Mouse (Mus musculus) neural tube, embryonic 15.5 days (tissue): Measurements from ENCODE around the gene Smg8. TPM values are rescaled to one million over a fixed set of nuclear protein-coding genes. Genes with fewer than 3 reads are reported as not detected.

Experiments
- ATAC-seq: fragments of 200-750 bp; cut with Nextera tagmentation; 2 replicates; pipeline ENCODE4 v1.8.0; 2017; ENCODE audit warnings: mild to moderate bottlenecking, moderate TSS enrichment, moderate library complexity; ENCODE audit not compliant: low FRiP score
- H3K27ac ChIP-seq: fragments of 300-500 bp; sonication (generic); replicated peaks from 2 replicates; pipeline ENCODE4 v1.5.1; 2015; ENCODE audit warnings: mild to moderate bottlenecking, inconsistent platforms
- H3K27me3 ChIP-seq: fragments of 300-500 bp; sonication (generic); replicated peaks from 2 replicates; pipeline ENCODE4 v1.6.1; 2015; ENCODE audit warnings: inconsistent platforms
- H3K36me3 ChIP-seq: fragments of 300-500 bp; sonication (generic); 2 replicates; pipeline ENCODE4 v1.6.1; 2015; ENCODE audit warnings: inconsistent platforms
- H3K4me1 ChIP-seq: fragments of 300-500 bp; sonication (generic); 2 replicates; pipeline ENCODE4 v1.6.1; 2015; ENCODE audit warnings: inconsistent platforms
- H3K4me2 ChIP-seq: fragments of 300-500 bp; sonication (generic); 2 replicates; pipeline ENCODE4 v1.6.1; 2015; ENCODE audit warnings: inconsistent platforms, mild to moderate bottlenecking, moderate library complexity
- H3K4me3 ChIP-seq: fragments of 300-500 bp; sonication (generic); replicated peaks from 2 replicates; pipeline ENCODE4 v1.5.1; 2015; ENCODE audit warnings: mild to moderate bottlenecking, inconsistent platforms
- H3K9ac ChIP-seq: fragments of 300-500 bp; sonication (generic); replicated peaks from 2 replicates; pipeline ENCODE4 v1.6.1; 2015; ENCODE audit warnings: mild to moderate bottlenecking, inconsistent platforms
- H3K9me3 ChIP-seq: fragments of 300-500 bp; sonication (generic); replicated peaks from 2 replicates; pipeline ENCODE4 v1.6.1; 2016; ENCODE audit warnings: inconsistent platforms
- WGBS: fragments of 180-500 bp; shearing (Covaris S2); methylation state at CpG from one replicate; pipeline ENCODE4 v1.1.7; 2015; ENCODE audit warnings: mixed read lengths; 5-methylcytosine and 5-hydroxymethylcytosine counted together
- microRNA counts: library from miRNA; unstranded; fragments of <30 nt; microRNA quantifications from one replicate; lab custom pipeline; 2016
- microRNA-seq: library from miRNA; unstranded; fragments of <30 nt; microRNA quantifications from one replicate; pipeline ENCODE4, GENCODE M21; 2017
- polyA plus RNA-seq: library from polyadenylated mRNA; unstranded; fragments of >200 nt; fragmentation: Nextera tagmentation; extraction: Ambion mirVana; gene quantifications from 2 replicates; pipeline ENCODE4 v1.2.1, GENCODE M21; 2015

Gene Smg8
- polyA plus RNA-seq, 1 experiment from 2014 or later, result 18.6 TPM

- WGBS, result 75% methylated on average over 4 of the region's 4 CpGs
- Histone ChIP-seq H3K4me1 (no peaks in the 10 kb centered on the region), H3K27ac (no peak overlapping the region), H3K27me3 (no peaks in the 10 kb centered on the region), H3K36me3 (peaks cover 75% of the 10 kb centered on the region), H3K4me2 (no peak overlapping the region), H3K9me3 (no peaks in the 10 kb centered on the region), H3K4me3 (no peak overlapping the region), H3K9ac (no peak overlapping the region)
- no peak for ATAC-seq
These were observed 50.4 kb downstream of the Smg8 start for GRCm38 (mm10) chr11:87036180-87036579.

GRCm38 (mm10) chr11:87028212-87028611, 58.4 kb downstream of the Smg8 start:
- no peaks in the 10 kb centered on the region for H3K9me3 ChIP-seq
- H3K36me3 ChIP-seq, result peaks cover 8% of the 10 kb centered on the region; the same call in 1 of the 2 replicates
- no peak overlapping the region for H3K4me3 ChIP-seq
- no peak overlapping the region for H3K4me2 ChIP-seq
- no peaks in the 10 kb centered on the region for H3K4me1 ChIP-seq
- ATAC-seq, result no peak
- no peaks in the 10 kb centered on the region for H3K27me3 ChIP-seq
- H3K27ac ChIP-seq, result no peak overlapping the region
- H3K9ac ChIP-seq, result no peak overlapping the region
- 90% methylated on average over 3 of the region's 3 CpGs for WGBS

MicroRNA genes within 50 kb of the gene (microRNA counts, 519-probe panel; counts per million panel counts)
- microRNA mmu-miR-301a (lab: Ali Mortazavi, UCI), result 3,960 counts per million, percentile 93 among the panel's probes with 10 or more counts

Small RNA genes within 50 kb of the gene (microRNA-seq; reads per million reads assigned to microRNA genes)
- gene Mir301, result 1,271 reads per million, percentile 81 among the genes with 10 or more reads in this experiment

Other genes starting within 250 kb of the Smg8 start
- 3.4 and 4.1 TPM in 2 replicates for gene Ypel2, start 93.1 kb downstream of the Smg8 start, polyA plus RNA-seq
- gene Gdpd1, start 12.7 kb downstream of the Smg8 start, polyA plus RNA-seq, result 131 and 160 TPM in 2 replicates
- gene Prr11, start 21.9 kb upstream of the Smg8 start, polyA plus RNA-seq, result 2.1 and 3.6 TPM in 2 replicates
- 32.8 and 38.2 TPM in 2 replicates for gene Ska2, start 22.5 kb upstream of the Smg8 start, polyA plus RNA-seq
- 71.4 and 79.3 TPM in 2 replicates for gene Trim37, start 40.3 kb upstream of the Smg8 start, polyA plus RNA-seq